Mouse (Mus musculus) CD4-positive, CD25-positive, alpha-beta regulatory T cell, adult 2 months (primary cell): ENCODE data around the gene Hcrt.

Source experiments
- DNase-seq: peaks from one replicate; pipeline ENCODE4 v3.0.0-alpha.2; 2012; ENCODE audit warnings: low read depth, low spot score

The Hcrt gene

DNA sequence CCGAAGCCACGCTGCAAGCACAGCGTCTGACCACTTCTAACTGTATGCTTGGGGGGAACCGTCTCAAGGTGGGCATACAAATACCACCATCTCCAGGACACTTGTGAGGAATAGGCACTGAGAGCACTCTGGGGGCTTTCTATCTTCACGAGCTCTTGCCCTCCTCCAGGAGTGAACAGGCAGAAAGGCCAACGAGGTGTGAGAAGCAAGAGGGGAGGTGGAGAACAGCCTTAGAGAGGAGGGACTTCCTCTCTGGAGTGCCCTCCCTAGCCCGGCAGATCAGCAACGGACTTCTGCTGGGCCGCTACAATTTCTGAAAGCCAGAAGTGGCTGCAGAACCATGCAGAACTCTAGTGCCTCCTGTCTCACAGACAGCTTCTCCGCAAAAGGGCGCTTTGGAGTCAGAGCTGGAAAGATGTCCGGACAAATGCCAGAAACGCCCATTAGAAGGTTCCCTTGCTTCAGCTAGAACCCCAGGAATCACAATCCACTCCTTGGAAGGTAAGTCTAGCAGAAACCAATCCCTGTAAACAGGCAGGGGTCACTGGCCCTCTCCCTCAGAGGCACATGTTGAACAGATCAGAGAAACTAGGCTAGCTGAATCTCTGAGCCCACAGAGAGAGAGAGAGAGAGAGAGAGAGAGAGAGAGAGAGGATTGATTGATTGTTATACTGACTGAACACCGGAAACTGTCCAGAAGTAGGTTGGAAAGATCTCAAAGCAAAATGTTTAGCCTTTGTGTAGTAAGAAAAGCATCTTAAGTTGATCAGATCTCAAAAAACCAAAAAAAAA is 26.6 kb downstream of the Hcrt start:
- DNase-seq: peak; percentile 38

DNA sequence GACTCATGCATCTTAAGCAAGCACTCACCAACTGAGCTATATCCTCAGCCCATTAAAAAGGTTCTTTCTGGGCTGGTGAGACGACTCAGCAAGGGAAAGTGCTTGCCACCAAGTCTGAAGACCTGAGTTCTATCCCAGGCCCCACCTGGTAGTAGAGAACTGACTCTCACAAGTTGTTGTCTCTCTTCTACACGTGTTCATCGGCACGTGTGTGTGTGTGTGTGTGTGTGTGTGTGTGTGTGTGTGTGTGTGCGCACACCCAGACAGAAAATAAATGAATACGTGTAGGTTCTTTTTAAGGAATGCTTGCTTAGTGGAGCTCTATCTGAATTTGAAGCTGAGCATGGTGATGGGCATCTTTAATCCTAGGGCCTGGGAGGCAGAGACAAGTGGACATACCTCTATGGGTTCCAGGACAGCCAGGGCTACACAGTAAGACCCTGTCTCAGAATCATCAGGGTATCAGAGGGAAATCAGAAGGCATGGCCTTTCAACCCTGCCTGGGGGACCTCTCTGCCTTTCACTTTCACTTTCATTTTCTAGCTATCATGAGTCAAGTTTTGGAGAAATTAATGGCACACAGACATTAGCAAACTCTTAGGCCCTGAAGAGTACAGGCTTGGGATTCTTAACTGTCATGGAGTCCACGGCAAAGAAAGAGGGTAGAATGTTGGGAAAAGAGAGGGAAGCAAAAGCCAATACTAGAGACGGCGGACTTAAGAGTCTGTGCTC is 27.4 kb downstream of the Hcrt start:
- DNase-seq: peak; percentile 60

GRCm38 (mm10) chr11:100730477-100731205 is 32.1 kb downstream of the Hcrt start:
- no peak for DNase-seq

DNA sequence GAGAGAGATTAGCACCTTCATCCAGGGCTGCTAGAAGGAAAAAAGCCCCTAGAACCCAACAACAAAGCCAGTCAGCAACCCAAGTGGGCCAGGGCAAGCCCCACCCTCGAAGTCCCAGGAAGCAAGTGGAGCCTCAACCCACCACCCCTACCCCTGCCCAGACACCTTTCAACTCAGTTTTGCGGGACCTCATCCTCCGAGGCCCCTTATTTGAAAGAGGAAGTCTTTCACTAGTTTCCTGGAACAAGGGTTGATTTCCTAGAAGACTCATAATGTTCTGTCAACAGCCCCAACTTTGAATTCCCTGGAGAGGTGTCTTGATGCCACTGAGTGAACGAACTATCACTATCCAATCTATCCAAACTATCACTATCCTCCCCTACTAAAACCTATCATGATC is 32.8 kb downstream of the Hcrt start:
- peak; percentile 35 for DNase-seq

DNA sequence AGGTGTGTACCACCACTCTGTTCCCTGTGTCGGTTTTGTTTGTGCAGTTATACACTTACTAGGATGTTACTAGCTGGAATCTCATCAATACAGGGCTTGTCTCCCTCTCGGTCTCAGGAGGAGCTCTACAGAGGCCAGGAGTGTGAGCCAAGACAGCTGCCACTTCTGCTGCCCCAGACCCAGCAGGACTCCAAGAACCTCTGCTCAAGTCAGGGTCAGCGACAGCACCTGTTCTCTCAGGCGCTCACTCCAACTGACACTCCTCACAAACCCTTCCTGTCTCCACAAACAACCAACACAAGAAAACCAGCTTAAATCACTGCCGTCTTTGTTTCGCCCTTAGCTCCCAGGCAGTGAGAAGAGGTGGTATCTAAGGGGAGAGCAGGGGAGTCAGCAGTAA is 34.1 kb downstream of the Hcrt start:
- no peak for DNase-seq

- DNase-seq: no peak
Observed at GRCm38 (mm10) chr11:100727201-100727600, 35.5 kb downstream of the Hcrt start.

GRCm38 (mm10) chr11:100724919-100725512 is 37.7 kb downstream of the Hcrt start:
- no peak for DNase-seq

DNA sequence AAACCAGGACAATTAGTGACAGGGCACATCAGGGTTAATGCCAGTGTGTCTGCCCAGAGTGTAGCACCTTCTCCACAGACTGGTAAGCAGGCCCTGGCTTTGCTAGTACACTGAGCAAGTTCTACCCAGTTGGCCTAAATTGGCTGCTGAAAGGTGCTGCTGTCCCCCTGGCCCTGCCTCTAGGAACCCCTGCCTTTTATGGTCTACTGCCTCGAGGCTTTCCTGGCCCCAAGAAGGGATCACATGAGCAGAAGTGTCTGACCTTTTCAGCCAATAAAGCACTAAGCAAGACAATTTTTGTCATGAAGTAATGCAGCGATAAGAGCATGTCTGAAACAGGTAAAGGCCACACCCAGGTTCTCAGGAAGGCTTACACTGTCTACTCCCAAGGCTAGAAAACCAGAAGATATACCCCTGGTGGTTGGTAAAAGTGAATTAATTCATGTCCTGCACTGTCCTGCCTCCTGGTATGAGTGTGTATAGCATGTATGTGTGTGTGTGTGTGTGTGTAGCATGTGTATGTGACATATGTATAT is 40.2 kb downstream of the Hcrt start:
- no peak for DNase-seq

GRCm38 (mm10) chr11:100721776-100722492 is 40.8 kb downstream of the Hcrt start:
- DNase-seq: no peak

DNA sequence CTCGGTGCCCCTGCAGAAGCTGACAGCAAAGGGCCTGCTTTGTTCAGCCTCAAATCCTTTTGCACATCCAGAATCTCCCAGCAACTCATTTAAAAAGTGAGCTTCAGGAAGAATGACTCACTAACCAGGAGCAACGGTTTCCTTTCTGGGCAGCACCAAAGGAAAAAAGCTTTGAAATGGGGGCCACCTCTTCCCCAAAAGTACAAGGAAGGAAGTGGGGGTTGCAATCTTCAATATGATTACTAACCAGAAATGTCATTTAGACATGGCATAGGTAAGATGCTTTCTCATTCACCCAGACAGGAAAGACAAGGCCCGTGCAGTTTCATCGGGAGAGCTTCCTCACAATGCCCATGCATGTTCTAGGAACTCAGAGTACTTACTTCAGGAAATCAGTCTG is 41.5 kb downstream of the Hcrt start:
- DNase-seq: no peak

GRCm38 (mm10) chr11:100720345-100720744 is 42.4 kb downstream of the Hcrt start:
- no peak for DNase-seq

DNA sequence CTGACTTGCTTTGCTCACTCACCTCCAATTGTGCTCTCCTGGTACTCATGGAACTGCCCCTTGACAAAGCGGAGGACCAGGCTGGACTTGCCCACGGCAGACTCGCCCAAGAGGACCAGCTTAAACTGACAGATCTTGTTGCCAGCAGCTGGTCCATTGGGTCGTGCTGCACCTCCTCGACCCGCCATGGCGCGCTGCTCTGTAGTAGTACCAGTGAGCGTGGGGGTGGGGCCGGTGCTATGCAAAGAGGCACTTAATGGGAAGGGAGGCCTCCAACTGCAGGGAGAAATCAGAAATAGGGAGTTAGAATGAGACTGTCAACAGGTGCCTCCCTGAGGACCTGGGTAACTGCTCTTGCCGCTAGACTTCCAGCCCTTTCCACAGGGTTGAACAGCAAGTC is 42.8 kb downstream of the Hcrt start:
- no peak for DNase-seq

DNA sequence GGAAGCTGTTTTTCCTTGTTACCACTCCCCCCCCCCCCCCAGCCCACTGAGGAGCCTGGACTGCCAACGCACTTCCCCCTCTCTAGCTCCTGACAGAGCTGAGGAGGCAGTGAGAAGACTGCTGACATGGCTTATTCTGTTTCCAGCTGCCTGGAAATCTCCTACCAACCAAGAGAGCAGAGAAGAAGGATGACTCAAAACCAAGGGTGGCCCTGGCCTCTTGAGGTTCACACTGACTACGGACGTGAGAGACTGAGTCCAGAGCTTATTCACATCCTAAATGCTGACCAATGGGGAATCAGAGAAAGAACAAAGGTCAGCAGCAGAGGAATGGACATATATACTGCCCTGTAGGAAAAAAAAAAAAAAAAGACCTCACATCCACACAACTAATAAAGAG is 43.4 kb downstream of the Hcrt start:
- no peak for DNase-seq

GRCm38 (mm10) chr11:100718866-100719265 is 43.9 kb downstream of the Hcrt start:
- no peak for DNase-seq

GRCm38 (mm10) chr11:100718462-100718861 is 44.3 kb downstream of the Hcrt start:
- DNase-seq: no peak

GRCm38 (mm10) chr11:100716649-100717048 is 46.1 kb downstream of the Hcrt start:
- no peak for DNase-seq

- DNase-seq: no peak
Observed at GRCm38 (mm10) chr11:100714948-100715347, 47.8 kb downstream of the Hcrt start.

- DNase-seq: peak; percentile 85
Observed at GRCm38 (mm10) chr11:100714534-100714915, 48.2 kb downstream of the Hcrt start.

DNA sequence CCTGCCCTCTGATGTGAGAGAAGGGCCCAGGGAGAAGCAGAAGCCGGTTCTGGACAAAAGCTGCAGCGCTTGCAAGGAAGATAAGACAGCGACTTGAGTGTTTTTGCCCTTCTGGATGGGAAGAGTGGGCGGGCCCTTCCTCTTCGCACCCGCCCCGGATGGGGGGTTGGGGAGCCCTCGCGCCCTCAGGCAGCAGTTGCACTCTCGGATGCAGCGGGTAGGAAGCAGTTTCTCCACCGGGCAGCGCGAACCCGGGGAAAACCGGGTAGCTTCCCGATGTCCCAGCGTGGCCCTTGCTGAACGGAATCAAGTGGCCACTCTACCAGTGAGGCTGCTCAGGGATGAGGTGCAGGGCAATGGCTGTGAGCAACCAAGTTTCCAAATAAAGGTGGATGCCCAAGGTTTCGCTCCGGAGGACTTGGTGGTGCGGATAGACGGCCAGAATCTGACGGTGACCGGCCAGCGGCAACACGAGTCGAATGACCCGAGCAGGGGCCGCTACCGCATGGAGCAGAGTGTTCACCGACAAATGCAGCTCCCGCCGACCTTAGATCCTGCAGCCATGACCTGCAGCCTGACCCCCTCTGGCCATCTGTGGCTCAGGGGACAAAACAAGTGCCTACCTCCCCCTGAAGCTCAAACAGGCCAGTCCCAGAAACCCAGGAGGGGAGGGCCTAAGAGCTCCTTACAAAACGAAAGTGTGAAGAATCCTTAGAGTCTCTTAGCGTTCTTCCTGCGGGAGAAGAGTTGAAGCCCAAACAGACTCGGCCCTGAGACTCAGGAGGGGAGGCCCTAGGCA is 48.8 kb downstream of the Hcrt start, which contains the start of gene Hspb9:
TSS of gene Hspb9 (plus strand) at position 116 of the 799 bp plus-strand sequence.
- DNase-seq: peak; percentile 87

GRCm38 (mm10) chr11:100713174-100713573 is 49.6 kb downstream of the Hcrt start:
- no peak for DNase-seq
